Mouse (Mus musculus) MEL (cell line): Measurements from ENCODE around the gene Hspa1a. TPM values are rescaled to one million over a fixed set of nuclear protein-coding genes. Genes with fewer than 3 reads are reported as not detected.
A peak's percentile ranks its signal among the peaks of the same experiment; 100 is the strongest.
"Not testable (repeated sequence)": the region's sequence is repeated elsewhere in the genome, so short reads cannot be mapped to it uniquely, and the experiment has no call there.

ENCODE experiments used
- DNase-seq: peaks from one replicate; pipeline ENCODE4 v3.0.0; 2011; ENCODE audit warnings: low read depth, low spot score
- H3K27ac ChIP-seq: 2 replicates; pipeline ENCODE4 v1.5.1; 2012; ENCODE audit warnings: low read depth, mild to moderate bottlenecking, control low read depth, low read length, moderate library complexity; ENCODE audit not compliant: control insufficient read depth
- H3K27me3 ChIP-seq, 2 experiments: fragments of 150-350 bp in 1 of 2; sonication (generic) in 1 of 2; 2 replicates each; pipeline ENCODE4 v1.6.1; 2012; ENCODE audit warnings: low read length in 2 of 2, mild to moderate bottlenecking in 2 of 2, improper control_type of control experiment in 1 of 2, moderate library complexity in 1 of 2; ENCODE audit not compliant: insufficient read depth in 2 of 2, control insufficient read depth in 1 of 2
- H3K36me3 ChIP-seq, 2 experiments: 2 replicates each; pipeline ENCODE4 v1.6.1; 2012 to 2014; ENCODE audit warnings: low read length in 2 of 2, improper control_type of control experiment in 1 of 2, inconsistent platforms in 1 of 2, mild to moderate bottlenecking in 1 of 2; ENCODE audit not compliant: insufficient read depth in 2 of 2, control insufficient read depth in 1 of 2
- H3K4me1 ChIP-seq, 2 experiments: fragments of 150-350 bp in 1 of 2; sonication (generic) in 1 of 2; 2 replicates each; pipeline ENCODE4 v1.6.1; 2012; ENCODE audit warnings: low read length in 2 of 2, improper control_type of control experiment in 1 of 2, mild to moderate bottlenecking in 1 of 2; ENCODE audit not compliant: insufficient read depth in 2 of 2, control insufficient read depth in 1 of 2
- H3K4me3 ChIP-seq, 2 experiments: fragments of 150-350 bp in 1 of 2; sonication (generic) in 1 of 2; 2 replicates each; pipeline ENCODE4 v1.5.1; 2012; ENCODE audit warnings: low read depth in 2 of 2, low read length in 2 of 2, mild to moderate bottlenecking in 2 of 2, moderate library complexity in 2 of 2, control low read depth in 1 of 2, improper control_type of control experiment in 1 of 2; ENCODE audit not compliant: control insufficient read depth in 1 of 2, insufficient read depth in 1 of 2
- H3K79me2 ChIP-seq: 2 replicates; pipeline ENCODE4 v1.6.1; 2012; ENCODE audit warnings: mild to moderate bottlenecking, low read length, moderate library complexity; ENCODE audit not compliant: control insufficient read depth, poor library complexity, insufficient read depth
- H3K9ac ChIP-seq: 2 replicates; pipeline ENCODE4 v1.6.1; 2012; ENCODE audit warnings: low read depth, mild to moderate bottlenecking, control low read depth, low read length, moderate library complexity; ENCODE audit not compliant: control insufficient read depth, poor library complexity, severe bottlenecking
- H3K9me3 ChIP-seq: fragments of 150-350 bp; sonication (generic); replicated peaks from 2 replicates; pipeline ENCODE4 v1.6.1; 2012; ENCODE audit warnings: mild to moderate bottlenecking, low read length, improper control_type of control experiment, moderate library complexity; ENCODE audit not compliant: insufficient read depth
- CHD2 ChIP-seq: IDR thresholded peaks from 2 replicates; pipeline ENCODE4 v1.6.1; 2011; ENCODE audit warnings: low read length, improper control_type of control experiment
- CTCF ChIP-seq, 3 experiments: IDR thresholded peaks in 2 of 3; conservative IDR thresholded peaks in 1 of 3; 2 replicates each; pipeline ENCODE4 v1.5.1; 2011 to 2012; ENCODE audit warnings: low read length in 3 of 3, low read depth in 2 of 3, mild to moderate bottlenecking in 2 of 3, improper control_type of control experiment in 1 of 3, inconsistent platforms in 1 of 3, mixed read lengths in 1 of 3, moderate library complexity in 1 of 3; ENCODE audit not compliant: control insufficient read depth in 1 of 3, insufficient read depth in 1 of 3, poor library complexity in 1 of 3, severe bottlenecking in 1 of 3
- EP300 ChIP-seq, 2 experiments: IDR thresholded peaks; 2 replicates each; pipeline ENCODE4 v1.6.1; 2011; ENCODE audit warnings: improper control_type of control experiment in 2 of 2, low read length in 2 of 2, low read depth in 1 of 2, mild to moderate bottlenecking in 1 of 2
- ETS1 ChIP-seq: IDR thresholded peaks from 2 replicates; pipeline ENCODE4 v1.6.1; 2012; ENCODE audit warnings: low read depth, mild to moderate bottlenecking, inconsistent platforms, low read length, improper control_type of control experiment, moderate library complexity
- MAZ ChIP-seq: IDR thresholded peaks from 2 replicates; pipeline ENCODE4 v1.6.1; 2012; ENCODE audit warnings: low read depth, mild to moderate bottlenecking, inconsistent platforms, low read length, improper control_type of control experiment
- MXI1 ChIP-seq: IDR thresholded peaks from 2 replicates; pipeline ENCODE4 v1.6.1; 2011; ENCODE audit warnings: mild to moderate bottlenecking, low read depth, low read length, improper control_type of control experiment
- POLR2AphosphoS2 ChIP-seq: IDR thresholded peaks from 2 replicates; pipeline ENCODE4 v1.6.1; 2011; ENCODE audit warnings: low read length, improper control_type of control experiment
- RAD21 ChIP-seq: IDR thresholded peaks from 2 replicates; pipeline ENCODE4 v1.6.1; 2011; ENCODE audit warnings: mild to moderate bottlenecking, low read depth, low read length, improper control_type of control experiment
- RCOR1 ChIP-seq: IDR thresholded peaks from 2 replicates; pipeline ENCODE4 v1.6.1; 2012; ENCODE audit warnings: low read depth, mild to moderate bottlenecking, inconsistent platforms, low read length, improper control_type of control experiment
- SMC3 ChIP-seq: IDR thresholded peaks from 2 replicates; pipeline ENCODE4 v1.6.1; 2011; ENCODE audit warnings: low read depth, low read length, improper control_type of control experiment
- TBP ChIP-seq: IDR thresholded peaks from 2 replicates; pipeline ENCODE4 v1.8.0; 2011; ENCODE audit warnings: low read depth, low read length, improper control_type of control experiment
- USF1 ChIP-seq: IDR thresholded peaks from 2 replicates; pipeline ENCODE4 v1.6.1; 2014; ENCODE audit warnings: low read depth, mild to moderate bottlenecking, inconsistent platforms, low read length, improper control_type of control experiment, moderate library complexity
- ZC3H11A ChIP-seq: IDR thresholded peaks from 2 replicates; pipeline ENCODE4 v1.6.1; 2012; ENCODE audit warnings: low read depth, mild to moderate bottlenecking, inconsistent platforms, low read length, improper control_type of control experiment
- ZMIZ1 ChIP-seq: IDR thresholded peaks from 2 replicates; pipeline ENCODE4 v1.6.1; 2012; ENCODE audit warnings: low read depth, mild to moderate bottlenecking, inconsistent platforms, low read length, improper control_type of control experiment, moderate library complexity
- polyA plus RNA-seq, 2 experiments: library from polyadenylated mRNA; stranded (reverse) in 1 of 2; unstranded in 1 of 2; fragments of >175 nt in 1 of 2; fragments of >200 nt in 1 of 2; gene quantifications; 2 replicates each; pipeline versions ENCODE4 v1.2.1 to v1.2.4; 2012; ENCODE audit warnings: low replicate concordance in 2 of 2, low read depth in 1 of 2; ENCODE audit not compliant: insufficient read length in 2 of 2, insufficient read depth in 1 of 2, missing spikeins in 1 of 2
- total RNA-seq: library from RNA; depleted of rRNA; stranded (reverse); fragments of 300-350 nt; gene quantifications from 2 replicates; pipeline ENCODE4 v1.2.3, GENCODE M21; 2012; rRNA removed

The Hspa1a gene
- total RNA-seq (0.07 TPM in 1 of 2 replicates, not detected in the other), polyA plus RNA-seq (not detected)

- H3K36me3 ChIP-seq, H3K27ac ChIP-seq, H3K4me1 ChIP-seq, H3K4me3 ChIP-seq, H3K27me3 ChIP-seq, H3K79me2 ChIP-seq, DNase-seq, H3K9me3 ChIP-seq, H3K9ac ChIP-seq: not testable (repeated sequence)
These were observed at the start of gene Hspa1a, which contains the start of gene Hspa1l for GRCm38 (mm10) chr17:34972069-34972749. TSS of gene Hspa1a (minus strand) at chr17:34972156. TSS of gene Hspa1l (plus strand) at chr17:34972703.

- Histone ChIP-seq H3K79me2 (peaks cover 29% of the 10 kb centered on the region), H3K27me3 (no peaks in the 10 kb centered on the region), H3K4me1 (peaks cover 14 to 58% of the 10 kb centered on the region in 2 experiments), H3K4me3 (peak overlapping the region in 1 of 2 experiments; percentile 31; a peak in 1 of 4 replicates), H3K27ac (peak overlapping the region; percentile 96), H3K36me3 (peaks cover 0 to 46% of the 10 kb centered on the region in 2 experiments; a peak in 2 of 4 replicates), H3K9me3 (no peaks in the 10 kb centered on the region), H3K9ac (peak overlapping the region; percentile 66)
- DNase-seq: peak; percentile 90
- peak in 1 of 2 experiments; percentile 45; a peak in 1 of 4 replicates for TF ChIP-seq EP300 (IDR thresholded peaks at IDR 0.05; ENCODE audit: low read depth in 1 of 2, low read length in 2 of 2)
- TF ChIP-seq TBP: peak; percentile 62; the same call in 1 of the 2 replicates
- peak; percentile 1; the same call in 1 of the 2 replicates for TF ChIP-seq MXI1
- peak; percentile 90 for TF ChIP-seq SMC3
- no peak for TF ChIP-seq RCOR1
- TF ChIP-seq POLR2AphosphoS2: peak; percentile 1; the same call in 1 of the 2 replicates
- TF ChIP-seq ZMIZ1: no peak; the same call in 1 of the 2 replicates
- peak; percentile 15; the same call in 1 of the 2 replicates for TF ChIP-seq ETS1
- TF ChIP-seq ZC3H11A: peak; percentile 80
- peak; percentile 6; the same call in 1 of the 2 replicates for TF ChIP-seq CHD2
- TF ChIP-seq USF1: no peak
- peak; percentile 84 for TF ChIP-seq RAD21
- TF ChIP-seq CTCF (IDR thresholded peaks at IDR 0.05 in 2 of 3, conservative IDR thresholded peaks at IDR 0.05 in 1 of 3; ENCODE audit: control insufficient read depth in 1 of 3, insufficient read depth in 1 of 3, low read depth in 2 of 3, low read length in 3 of 3, poor library complexity in 1 of 3, severe bottlenecking in 1 of 3): peak; percentile 93 to 99 (median 95)
- peak; percentile 15; the same call in 1 of the 2 replicates for TF ChIP-seq MAZ
These were observed 49.3 kb upstream of the Hspa1a start for GRCm38 (mm10) chr17:35021163-35021808.
